Mouse (Mus musculus): ENCODE results near the gene Tssk4. TPM values are rescaled to one million over a fixed set of nuclear protein-coding genes. Genes with fewer than 3 reads are reported as not detected.

The Tssk4 gene
- total RNA-seq, 2 experiments from 2014 or later = 0.49 to 1.6 TPM

Other genes with a start within 250 kb of the Tssk4 start
- gene Dhrs4, start 171.4 kb upstream of the Tssk4 start, total RNA-seq (2021) = 10 to 100 TPM; 17.5 to 19.1 TPM
- 10 to 100 TPM; 34.4 to 63.1 TPM for gene Carmil3, start 159.5 kb upstream of the Tssk4 start, total RNA-seq (2021)
- gene Cpne6, start 139.7 kb upstream of the Tssk4 start, total RNA-seq (2021) = 100 to 1,000 TPM; 163 to 211 TPM
- under 1 TPM; 0.44 to 0.77 TPM for gene Nrl, start 125.2 kb upstream of the Tssk4 start, total RNA-seq (2021)
- 10 to 100 TPM; 24.8 to 28.9 TPM for gene Pck2, start 109.9 kb upstream of the Tssk4 start, total RNA-seq (2021)
- 10 to 100 TPM; 76.9 to 82.1 TPM for gene Dcaf11, start 90.2 kb upstream of the Tssk4 start, total RNA-seq (2021)
- gene A730061H03Rik, start 89.8 kb upstream of the Tssk4 start, total RNA-seq (2021) = 1 to 10 TPM in 1 of 2 experiments, not detected in 1; 1.0 TPM
- gene Fitm1, start 74.6 kb upstream of the Tssk4 start, total RNA-seq (2021) = not detected
- gene Psme1, start 72.1 kb upstream of the Tssk4 start, total RNA-seq (2021) = 10 to 100 TPM; 41.9 to 50.1 TPM
- 10 to 100 TPM; 49.0 to 52.7 TPM for gene Emc9, start 64.9 kb upstream of the Tssk4 start, total RNA-seq (2021)
- gene Psme2, start 59.1 kb upstream of the Tssk4 start, total RNA-seq (2021) = 10 to 100 TPM; 42.3 to 45.4 TPM
- gene Rnf31, start 58.5 kb upstream of the Tssk4 start, total RNA-seq (2021) = 10 to 100 TPM; 30.4 to 33.5 TPM
- 10 to 100 TPM in 1 of 2 experiments, 1 to 10 TPM in 1; 9.1 to 11.6 TPM for gene Irf9, start 46.6 kb upstream of the Tssk4 start, total RNA-seq (2021)
- 1 to 10 TPM; 1.6 to 4.4 TPM for gene Rec8, start 32.1 kb upstream of the Tssk4 start, total RNA-seq (2021)
- 100 to 1,000 TPM; 112 to 122 TPM for gene Ipo4, start 14.2 kb upstream of the Tssk4 start, total RNA-seq (2021)
- 1 to 10 TPM in 1 of 2 experiments, under 1 TPM in 1; 0.84 to 4.9 TPM for gene Gm49378, start 12.3 kb upstream of the Tssk4 start, total RNA-seq (2021)
- 10 to 100 TPM; 39.0 to 41.9 TPM for gene Tm9sf1, start 6.4 kb upstream of the Tssk4 start, total RNA-seq (2021)
- 10 to 100 TPM; 39.1 to 41.7 TPM for gene Mdp1, start 10.3 kb downstream of the Tssk4 start, total RNA-seq (2021)
- 10 to 100 TPM; 20.6 to 24.9 TPM for gene Gmpr2, start 21.8 kb downstream of the Tssk4 start, total RNA-seq (2021)
- 100 to 1,000 TPM; 310 to 333 TPM for gene Nedd8, start 21.9 kb downstream of the Tssk4 start, total RNA-seq (2021)
- gene Tinf2, start 31.6 kb downstream of the Tssk4 start, total RNA-seq (2021) = 10 to 100 TPM; 15.2 to 16.9 TPM
- not detected for gene Tgm1, start 63.7 kb downstream of the Tssk4 start, total RNA-seq (2021)
- gene Rabggta, start 72.1 kb downstream of the Tssk4 start, total RNA-seq (2021) = 10 to 100 TPM; 50.6 to 50.9 TPM
- 10 to 100 TPM; 78.5 to 83.9 TPM for gene Dhrs1, start 95.5 kb downstream of the Tssk4 start, total RNA-seq (2021)
- 10 to 100 TPM; 10.5 to 12.5 TPM for gene Nop9, start 95.5 kb downstream of the Tssk4 start, total RNA-seq (2021)
- 1 to 10 TPM; 2.5 to 3.0 TPM for gene Cideb, start 108.3 kb downstream of the Tssk4 start, total RNA-seq (2021)
- under 1 TPM; 0.20 to 0.67 TPM for gene Ltb4r2, start 111.2 kb downstream of the Tssk4 start, total RNA-seq (2021)
- gene Ltb4r1, start 115.8 kb downstream of the Tssk4 start, total RNA-seq (2021) = under 1 TPM; 0.29 to 0.59 TPM
- 1 to 10 TPM; 3.8 to 8.0 TPM for gene Adcy4, start 133.9 kb downstream of the Tssk4 start, total RNA-seq (2021)
- under 1 TPM in 1 of 2 experiments, not detected in 1; 0.89 TPM for gene Ripk3, start 138.7 kb downstream of the Tssk4 start, total RNA-seq (2021)
- gene Nfatc4, start 173.0 kb downstream of the Tssk4 start, total RNA-seq (2021) = 1 to 10 TPM; 1.8 TPM
- 1 to 10 TPM; 7.9 to 9.5 TPM for gene Nynrin, start 203.8 kb downstream of the Tssk4 start, total RNA-seq (2021)
- gene Cbln3, start 234.2 kb downstream of the Tssk4 start, total RNA-seq (2021) = under 1 TPM; 0.29 to 0.49 TPM
- 10 to 100 TPM; 11.4 to 12.7 TPM for gene Khnyn, start 234.8 kb downstream of the Tssk4 start, total RNA-seq (2021)